ENCODE assay signal across 21 mouse cellular contexts in genomic region chr16:74169121-74169520, GRCm38 (mm10).
A peak's percentile ranks its signal among the peaks of the same experiment; 100 is the strongest.
DNase-seq lines count a peak whose midpoint lies in the region; ATAC-seq and TF ChIP-seq lines count a peak whose summit lies in the region.
"Had no signal": no experiment of that assay in that cellular context is flagged by ENCODE, and none has a peak within 500 bp of the region (broad histone marks: within the 10 kb centered on the region; RNA-seq: fewer than 3 reads in every experiment).

No protein-coding gene starts in this region.

- no peak overlapping the region for H3K4me2 ChIP-seq in kidney, embryonic 15.5 days
- H3K4me2 ChIP-seq in limb, embryonic 14.5 days (replicated peaks; ENCODE audit: low read depth, low read length, severe bottlenecking) = no peak overlapping the region
- H3K4me2 ChIP-seq: embryonic facial prominence, embryonic 13.5 days; forebrain, embryonic 12.5 days had no signal

- no peak for DNase-seq in kidney, adult 2 months
- peak; percentile 17 for DNase-seq in limb, embryonic 14.5 days (ENCODE audit: low spot score)
- no peak for DNase-seq in limb, embryonic 10.5 days (ENCODE audit: low spot score)
- DNase-seq in embryo, embryonic 9.5 days (ENCODE audit: extremely low spot score) = no peak
- DNase-seq: adrenal gland, adult 2 months; adrenal gland, postnatal 10 days; adrenal gland, postnatal 25 days; cerebellum, adult 11 months; cerebellum, adult 18-20 months; cerebellum, adult 8-10 months; cerebellum, adult 9-11 months; cerebellum, postnatal 14 days; cerebellum, postnatal 36 days; embryo, embryonic 11 days had no signal

- no peak overlapping the region for H3K27ac ChIP-seq in kidney, embryonic 15.5 days
- no peak overlapping the region for H3K27ac ChIP-seq in kidney, adult 2 months (ENCODE audit: insufficient read depth, low read depth, low read length)
- H3K27ac ChIP-seq in limb, embryonic 14.5 days (replicated peaks; ENCODE audit: low read depth, low read length) = no peak overlapping the region
- H3K27ac ChIP-seq in limb, embryonic 10.5 days = no peak overlapping the region
- H3K27ac ChIP-seq: forebrain, embryonic 10.5 days; forebrain, embryonic 12.5 days had no signal

- 0 out of 2 replicates have a peak, but pooled peaks have one; percentile 44 for ATAC-seq in kidney, embryonic 15.5 days (replicated peaks; ENCODE audit: low FRiP score)
- no peak for ATAC-seq in limb, embryonic 14.5 days (ENCODE audit: low FRiP score, low read depth)
- ATAC-seq: forebrain, embryonic 14.5 days; forebrain, embryonic 16.5 days had no signal

- H3K4me1 ChIP-seq in kidney, embryonic 15.5 days = peaks cover 14% of the 10 kb centered on the region
- H3K4me1 ChIP-seq in kidney, adult 2 months (ENCODE audit: control insufficient read depth, insufficient read depth, low read length) = no peaks in the 10 kb centered on the region
- peaks cover 6% of the 10 kb centered on the region; the same call in 1 of the 2 replicates for H3K4me1 ChIP-seq in limb, embryonic 14.5 days (ENCODE audit: control insufficient read depth, insufficient read depth, low read length)
- H3K4me1 ChIP-seq in limb, embryonic 10.5 days = 0 out of 2 replicates have a peak, but pooled peaks cover 8% of the 10 kb centered on the region

- TF ChIP-seq CTCF in kidney, adult 2 months (conservative IDR thresholded peaks at IDR 0.05; ENCODE audit: insufficient read depth, insufficient read length, low read depth, low read length) = no peak

- no peak overlapping the region for H3K9ac ChIP-seq in kidney, embryonic 15.5 days
- no peak overlapping the region for H3K9ac ChIP-seq in limb, embryonic 14.5 days (ENCODE audit: low read depth, low read length, severe bottlenecking)
- H3K9ac ChIP-seq: embryonic facial prominence, embryonic 13.5 days; forebrain, embryonic 12.5 days had no signal

- no peaks in the 10 kb centered on the region for H3K27me3 ChIP-seq in kidney, embryonic 15.5 days
- no peaks in the 10 kb centered on the region for H3K27me3 ChIP-seq in kidney, adult 2 months (replicated peaks; ENCODE audit: control insufficient read depth, insufficient read depth, low read length)
- H3K27me3 ChIP-seq in limb, embryonic 14.5 days (ENCODE audit: control insufficient read depth, insufficient read depth, low read length) = no peaks in the 10 kb centered on the region
- no peaks in the 10 kb centered on the region for H3K27me3 ChIP-seq in limb, embryonic 10.5 days (ENCODE audit: low read depth, poor library complexity, severe bottlenecking)
- H3K27me3 ChIP-seq: embryonic facial prominence, embryonic 13.5 days; forebrain, embryonic 12.5 days had no signal

- no peak for TF ChIP-seq POLR2A in kidney, adult 2 months (IDR thresholded peaks at IDR 0.05; ENCODE audit: low read depth, low read length)
- TF ChIP-seq POLR2A in limb, embryonic 14.5 days (IDR thresholded peaks at IDR 0.05; ENCODE audit: borderline replicate concordance, extremely low read depth, insufficient read depth, insufficient read length) = no peak

- H3K36me3 ChIP-seq in kidney, embryonic 15.5 days = no peaks in the 10 kb centered on the region
- H3K36me3 ChIP-seq in kidney, adult 2 months (ENCODE audit: control insufficient read depth, insufficient read depth, low read length) = no peaks in the 10 kb centered on the region
- no peaks in the 10 kb centered on the region for H3K36me3 ChIP-seq in limb, embryonic 14.5 days (ENCODE audit: control insufficient read depth, insufficient read depth, low read length)
- H3K36me3 ChIP-seq in limb, embryonic 10.5 days = no peaks in the 10 kb centered on the region
- H3K36me3 ChIP-seq: embryonic facial prominence, embryonic 13.5 days; forebrain, embryonic 10.5 days; forebrain, embryonic 12.5 days had no signal

- WGBS in kidney, embryonic 15.5 days = 36% methylated on average over 7 of the region's 7 CpGs
- 54% methylated on average over 7 of the region's 7 CpGs for WGBS in kidney, adult 2 months
- WGBS in limb, embryonic 14.5 days = 42% methylated on average over 7 of the region's 7 CpGs
- WGBS in limb, embryonic 10.5 days = 80% methylated on average over 7 of the region's 7 CpGs

- no peaks in the 10 kb centered on the region for H3K9me3 ChIP-seq in kidney, embryonic 15.5 days (replicated peaks)
- H3K9me3 ChIP-seq in limb, embryonic 14.5 days (ENCODE audit: control insufficient read depth, low read length) = no peaks in the 10 kb centered on the region
- H3K9me3 ChIP-seq in limb, embryonic 10.5 days (replicated peaks) = no peaks in the 10 kb centered on the region
- H3K9me3 ChIP-seq: embryonic facial prominence, embryonic 13.5 days; forebrain, embryonic 10.5 days; forebrain, embryonic 12.5 days had no signal

- no peak overlapping the region for H3K4me3 ChIP-seq in kidney, embryonic 15.5 days (replicated peaks)
- H3K4me3 ChIP-seq in kidney, adult 2 months (ENCODE audit: insufficient read depth, low read depth, low read length) = no peak overlapping the region
- H3K4me3 ChIP-seq in limb, embryonic 14.5 days (replicated peaks; ENCODE audit: low read length) = no peak overlapping the region
- H3K4me3 ChIP-seq in limb, embryonic 10.5 days = no peak overlapping the region
- H3K4me3 ChIP-seq: embryonic facial prominence, embryonic 13.5 days; erythroblast, embryonic 14.5 days; forebrain, embryonic 10.5 days; forebrain, embryonic 12.5 days had no signal
